11 mouse cellular contexts compared by ENCODE assay signal in genomic region chr5:135707855-135708254, GRCm38 (mm10). TPM values are rescaled to one million over a fixed set of nuclear protein-coding genes. Genes with fewer than 3 reads are reported as not detected.
DNase-seq lines count a peak whose midpoint lies in the region; ATAC-seq lines count a peak whose summit lies in the region.
"Had no signal": no experiment of that assay in that cellular context is flagged by ENCODE, and none has a peak within 500 bp of the region (broad histone marks: within the 10 kb centered on the region; RNA-seq: fewer than 3 reads in every experiment).

No protein-coding gene starts in this region.

- DNase-seq in adrenal gland, adult (ENCODE audit: inconsistent age in 2 of 2, low spot score in 1 of 2), result peak; percentile 80 to 92
- DNase-seq in adrenal gland, postnatal 4 days (ENCODE audit: low spot score in 2 of 2), result no peak
- peak; percentile 52 to 60 for DNase-seq in spleen, postnatal 36 days (ENCODE audit: low spot score in 2 of 2)
- no peak for DNase-seq in spleen, adult 12 weeks (ENCODE audit: low spot score)
- peak; percentile 80 to 93 for DNase-seq in kidney, postnatal 25 days
- peak; percentile 27 for DNase-seq in splenic B cell, adult 2 months (ENCODE audit: low read depth, low spot score)
- DNase-seq in urinary bladder, postnatal 14 days (ENCODE audit: low spot score), result no peak
- DNase-seq: forebrain, postnatal 0 days had no signal

- H3K27me3 ChIP-seq in splenic B cell, adult 2 months (ENCODE audit: control insufficient read depth, insufficient read depth, low read length, poor library complexity, severe bottlenecking), result no peaks in the 10 kb centered on the region
- no peaks in the 10 kb centered on the region for H3K27me3 ChIP-seq in midbrain, embryonic 13.5 days

- peaks cover 4% of the 10 kb centered on the region for H3K4me1 ChIP-seq in midbrain, embryonic 13.5 days (replicated peaks)

- no peak overlapping the region for H3K9ac ChIP-seq in midbrain, embryonic 13.5 days (replicated peaks)
- H3K9ac ChIP-seq: forebrain, postnatal 0 days had no signal

- H3K9me3 ChIP-seq in midbrain, embryonic 13.5 days, result no peaks in the 10 kb centered on the region

- H3K27ac ChIP-seq in midbrain, embryonic 13.5 days, result no peak overlapping the region
- H3K27ac ChIP-seq: hindbrain, postnatal 0 days had no signal

- ATAC-seq in midbrain, embryonic 13.5 days, result no peak
- ATAC-seq: activated CD4-positive, CD25-positive, alpha-beta regulatory T cell, adult 4 months; forebrain, postnatal 0 days; hindbrain, postnatal 0 days had no signal

- H3K4me3 ChIP-seq in midbrain, embryonic 13.5 days (replicated peaks), result no peak overlapping the region

- H3K36me3 ChIP-seq in splenic B cell, adult 2 months (ENCODE audit: control insufficient read depth, insufficient read depth, low read length, poor library complexity, severe bottlenecking), result no peaks in the 10 kb centered on the region
- peaks cover 35% of the 10 kb centered on the region for H3K36me3 ChIP-seq in midbrain, embryonic 13.5 days

- no peak overlapping the region for H3K4me2 ChIP-seq in midbrain, embryonic 13.5 days (replicated peaks)

- WGBS in midbrain, embryonic 13.5 days, result 57% methylated on average over 1 of the region's 1 CpGs

RNA-seq across cellular contexts. Expression of gene Tmem120a, which starts 36.4 kb away (rescaled TPM):
- total RNA-seq in adrenal gland, postnatal 4 days (2021), result 10 to 100 TPM; 46.8 to 53.9 TPM
- polyA plus RNA-seq in midbrain, embryonic 13.5 days (2015; fragmentation: Nextera tagmentation; extraction: Ambion mirVana), result 70.1 and 72.7 TPM in 2 replicates

RNA-seq across cellular contexts. Expression of gene Por, which starts 38.0 kb away (rescaled TPM):
- total RNA-seq in adrenal gland, postnatal 4 days (2021), result 100 to 1,000 TPM; 168 to 190 TPM
- polyA plus RNA-seq in midbrain, embryonic 13.5 days (2015; fragmentation: Nextera tagmentation; extraction: Ambion mirVana), result 128 and 137 TPM in 2 replicates

Comparison
In these comparisons a context has a peak if more than half of its experiments do, and no peak if none do; other contexts are left out.
1. DNase-seq: peak in adrenal gland, adult (2 of 2), spleen, postnatal 36 days (2 of 2), kidney, postnatal 25 days (2 of 2) and splenic B cell, adult 2 months (single experiment); none in adrenal gland, postnatal 4 days (0 of 2), spleen, adult 12 weeks (single experiment) and urinary bladder, postnatal 14 days (single experiment).